Mouse (Mus musculus) lung, embryonic 16.5 days (tissue): ENCODE measurements around the gene Aasdh. TPM values are rescaled to one million over a fixed set of nuclear protein-coding genes. Genes with fewer than 3 reads are reported as not detected.

Source experiments
- ATAC-seq: fragments of 200-750 bp; cut with Nextera tagmentation; 2 replicates; pipeline ENCODE4 v1.8.0; 2017; ENCODE audit warnings: low read depth, mild to moderate bottlenecking, moderate library complexity
- H3K27ac ChIP-seq: fragments of 300-500 bp; sonication (generic); 2 replicates; pipeline ENCODE4 v1.5.1; 2014; ENCODE audit warnings: mild to moderate bottlenecking, control low read depth, low read length
- H3K27me3 ChIP-seq: fragments of 300-500 bp; sonication (generic); 2 replicates; pipeline ENCODE4 v1.6.1; 2014; ENCODE audit warnings: low read depth, low read length, mixed read lengths; ENCODE audit not compliant: control insufficient read depth, insufficient read depth
- H3K36me3 ChIP-seq: fragments of 300-500 bp; sonication (generic); 2 replicates; pipeline ENCODE4 v1.6.1; 2014; ENCODE audit warnings: low read length; ENCODE audit not compliant: control insufficient read depth, insufficient read depth
- H3K4me1 ChIP-seq: fragments of 300-500 bp; sonication (generic); replicated peaks from 2 replicates; pipeline ENCODE4 v1.6.1; 2014; ENCODE audit warnings: low read length, mixed read lengths; ENCODE audit not compliant: control insufficient read depth, insufficient read depth
- H3K4me2 ChIP-seq: fragments of 300-500 bp; sonication (generic); 2 replicates; pipeline ENCODE4 v1.6.1; 2014; ENCODE audit warnings: low read depth, low read length, control low read depth
- H3K4me3 ChIP-seq: fragments of 300-500 bp; sonication (generic); 2 replicates; pipeline ENCODE4 v1.5.1; 2014; ENCODE audit warnings: mild to moderate bottlenecking, low read length, control low read depth
- H3K9ac ChIP-seq: fragments of 300-500 bp; sonication (generic); 2 replicates; pipeline ENCODE4 v1.6.1; 2014; ENCODE audit warnings: low read length, control low read depth
- H3K9me3 ChIP-seq: fragments of 300-500 bp; sonication (generic); 2 replicates; pipeline ENCODE4 v1.6.1; 2016; ENCODE audit warnings: low read length; ENCODE audit not compliant: control insufficient read depth
- WGBS: fragments of 180-500 bp; shearing (Covaris S2); extraction: QIAGEN DNeasy Blood & Tissue Kit; methylation state at CpG from one replicate; pipeline ENCODE4 v1.1.7; 2014; 5-methylcytosine and 5-hydroxymethylcytosine counted together
- polyA plus RNA-seq: library from polyadenylated mRNA; unstranded; fragments of >200 nt; fragmentation: Nextera tagmentation; extraction: Ambion mirVana; gene quantifications from 2 replicates; pipeline ENCODE4 v1.2.1, GENCODE M21; 2015

Aasdh gene
- polyA plus RNA-seq, 1 experiment from 2014 or later: 18.6 TPM

GRCm38 (mm10) chr5:76855829-76856600 lies 49.3 kb downstream of the Aasdh start:
- peak overlapping the region; percentile 76 for H3K4me2 ChIP-seq
- H3K4me1 ChIP-seq: peaks cover 9% of the 10 kb centered on the region
- H3K9me3 ChIP-seq: no peaks in the 10 kb centered on the region
- no peak overlapping the region for H3K9ac ChIP-seq
- WGBS: 24% methylated on average over 25 of the region's 25 CpGs
- H3K4me3 ChIP-seq: peak overlapping the region; percentile 50
- no peak overlapping the region for H3K27ac ChIP-seq
- no peaks in the 10 kb centered on the region for H3K36me3 ChIP-seq
- peaks cover 22% of the 10 kb centered on the region for H3K27me3 ChIP-seq
- no peak for ATAC-seq

DNA sequence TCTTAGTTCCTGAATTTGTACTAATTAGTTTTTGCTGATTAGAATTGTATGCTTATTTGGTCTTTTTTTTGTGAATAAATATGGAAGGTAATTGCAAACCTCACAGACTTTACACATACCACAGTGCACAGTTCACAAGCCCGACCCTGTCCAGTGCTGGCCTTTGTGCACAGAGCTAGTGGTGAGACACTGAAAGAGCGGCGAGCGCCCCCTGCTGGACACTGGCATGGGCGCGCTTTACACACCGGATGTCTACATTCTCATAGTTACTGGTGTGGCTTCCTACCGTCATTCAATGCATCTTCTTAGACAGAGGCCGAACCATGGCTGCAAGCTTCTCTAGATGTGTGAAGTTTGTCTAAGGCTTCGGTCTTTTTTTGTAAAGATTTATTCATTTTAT lies 51.8 kb downstream of the Aasdh start:
- Histone ChIP-seq H3K27ac (no peak overlapping the region), H3K4me1 (peaks cover 9% of the 10 kb centered on the region), H3K9ac (no peak overlapping the region), H3K36me3 (no peaks in the 10 kb centered on the region), H3K4me2 (no peak overlapping the region), H3K27me3 (peaks cover 22% of the 10 kb centered on the region), H3K4me3 (no peak overlapping the region), H3K9me3 (no peaks in the 10 kb centered on the region)
- peak; percentile 83 for ATAC-seq
- 12% methylated on average over 10 of the region's 10 CpGs for WGBS

DNA sequence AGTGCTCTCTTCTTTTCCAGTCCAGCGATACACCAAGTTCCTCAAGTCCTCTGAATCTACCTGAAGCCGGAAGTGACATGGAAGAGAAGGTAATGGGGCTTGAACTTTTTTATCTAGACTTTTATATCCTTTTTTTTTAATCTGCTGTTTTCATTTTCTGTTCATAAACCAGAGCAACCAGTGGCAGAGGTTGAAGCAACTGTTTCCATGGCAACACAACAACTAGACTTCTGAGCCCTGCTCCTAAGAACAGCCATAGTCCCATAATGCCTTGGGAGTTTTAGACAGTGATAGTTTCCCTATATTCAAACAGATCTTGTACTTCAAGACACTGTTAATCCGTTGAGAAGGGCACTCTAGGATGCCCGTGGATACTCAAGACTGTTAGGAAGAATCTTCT lies 54.0 kb downstream of the Aasdh start:
- no peak overlapping the region for H3K4me2 ChIP-seq
- H3K27ac ChIP-seq: no peak overlapping the region
- no peaks in the 10 kb centered on the region for H3K36me3 ChIP-seq
- no peaks in the 10 kb centered on the region for H3K9me3 ChIP-seq
- peaks cover 5% of the 10 kb centered on the region; the same call in 1 of the 2 replicates for H3K27me3 ChIP-seq
- WGBS: 61% methylated on average over 4 of the region's 4 CpGs
- H3K4me3 ChIP-seq: no peak overlapping the region
- 0 out of 2 replicates have a peak, but pooled peaks cover 4% of the 10 kb centered on the region for H3K4me1 ChIP-seq
- ATAC-seq: no peak
- no peak overlapping the region for H3K9ac ChIP-seq

GRCm38 (mm10) chr5:76847106-76847505 lies 58.2 kb downstream of the Aasdh start:
- Histone ChIP-seq H3K4me3 (no peak overlapping the region), H3K27me3 (no peaks in the 10 kb centered on the region), H3K9ac (no peak overlapping the region), H3K4me2 (no peak overlapping the region), H3K36me3 (no peaks in the 10 kb centered on the region), H3K27ac (no peak overlapping the region), H3K4me1 (no peaks in the 10 kb centered on the region), H3K9me3 (no peaks in the 10 kb centered on the region)
- WGBS: 79% methylated on average over 6 of the region's 6 CpGs
- ATAC-seq: no peak

GRCm38 (mm10) chr5:76844618-76845186 lies 60.6 kb downstream of the Aasdh start:
- H3K4me1 ChIP-seq: no peaks in the 10 kb centered on the region
- H3K27ac ChIP-seq: no peak overlapping the region
- no peak overlapping the region for H3K4me2 ChIP-seq
- no peaks in the 10 kb centered on the region for H3K27me3 ChIP-seq
- no peaks in the 10 kb centered on the region for H3K36me3 ChIP-seq
- H3K9me3 ChIP-seq: no peaks in the 10 kb centered on the region
- no peak overlapping the region for H3K4me3 ChIP-seq
- no peak for ATAC-seq
- WGBS: 56% methylated on average over 14 of the region's 14 CpGs
- H3K9ac ChIP-seq: no peak overlapping the region

- no peaks in the 10 kb centered on the region for H3K27me3 ChIP-seq
- H3K36me3 ChIP-seq: no peaks in the 10 kb centered on the region
- no peak overlapping the region for H3K27ac ChIP-seq
- H3K4me2 ChIP-seq: no peak overlapping the region
- peak; percentile 49; the same call in 1 of the 2 replicates for ATAC-seq
- no peak overlapping the region for H3K9ac ChIP-seq
- H3K4me1 ChIP-seq: no peaks in the 10 kb centered on the region
- no peaks in the 10 kb centered on the region for H3K9me3 ChIP-seq
- 64% methylated on average over 9 of the region's 9 CpGs for WGBS
- no peak overlapping the region for H3K4me3 ChIP-seq
Observed at GRCm38 (mm10) chr5:76843851-76844419, 61.4 kb downstream of the Aasdh start.

DNA sequence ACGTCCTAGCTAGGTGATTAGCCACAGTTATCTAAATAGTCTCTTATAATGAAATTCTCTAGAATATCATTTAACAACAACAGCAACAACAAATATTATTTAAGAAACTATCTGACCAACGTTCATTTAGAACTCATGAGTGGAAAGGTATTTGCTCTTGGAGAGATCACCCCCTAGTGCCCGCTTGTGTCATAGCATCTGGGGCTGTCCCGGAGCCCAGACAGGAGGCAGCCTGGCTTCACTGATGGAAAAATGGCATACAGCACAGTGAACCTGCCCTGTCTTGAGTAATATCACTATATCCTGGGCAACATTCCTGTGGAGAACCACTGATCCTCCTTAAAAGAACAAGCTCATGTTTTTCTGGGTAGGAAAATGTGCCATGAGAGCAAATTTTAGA lies 61.9 kb downstream of the Aasdh start:
- peak; percentile 49; the same call in 1 of the 2 replicates for ATAC-seq
- Histone ChIP-seq H3K9ac (no peak overlapping the region), H3K4me3 (no peak overlapping the region), H3K27ac (no peak overlapping the region), H3K4me1 (no peaks in the 10 kb centered on the region), H3K4me2 (no peak overlapping the region), H3K27me3 (no peaks in the 10 kb centered on the region), H3K36me3 (no peaks in the 10 kb centered on the region), H3K9me3 (no peaks in the 10 kb centered on the region)
- 8% methylated on average over 4 of the region's 4 CpGs for WGBS

DNA sequence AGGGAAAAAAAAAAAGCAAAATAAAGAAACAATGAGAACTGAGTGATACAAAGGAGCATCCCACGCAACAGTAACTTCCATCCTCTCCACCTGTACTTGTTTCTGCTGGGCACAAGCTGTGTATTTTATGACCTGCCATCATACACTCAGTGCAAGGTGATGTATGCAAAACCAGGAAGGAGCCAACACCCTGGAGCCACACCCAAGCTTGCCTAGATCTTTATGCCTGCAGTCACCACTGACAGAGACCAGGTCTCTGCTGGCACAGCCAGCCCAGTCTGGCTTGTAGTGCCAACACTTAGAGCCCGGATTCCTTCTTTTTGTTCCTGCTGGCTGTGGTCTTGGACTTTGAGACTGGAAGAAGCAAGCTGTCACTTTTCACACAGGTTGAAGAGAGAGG lies 63.5 kb downstream of the Aasdh start:
- no peak overlapping the region for H3K4me3 ChIP-seq
- no peak overlapping the region for H3K4me2 ChIP-seq
- H3K9ac ChIP-seq: no peak overlapping the region
- no peaks in the 10 kb centered on the region for H3K36me3 ChIP-seq
- no peaks in the 10 kb centered on the region for H3K4me1 ChIP-seq
- H3K9me3 ChIP-seq: no peaks in the 10 kb centered on the region
- no peaks in the 10 kb centered on the region for H3K27me3 ChIP-seq
- no peak for ATAC-seq
- 89% methylated on average over 2 of the region's 2 CpGs for WGBS
- H3K27ac ChIP-seq: no peak overlapping the region

- Histone ChIP-seq H3K4me1 (no peaks in the 10 kb centered on the region), H3K27me3 (no peaks in the 10 kb centered on the region), H3K27ac (no peak overlapping the region), H3K4me2 (no peak overlapping the region), H3K9ac (no peak overlapping the region), H3K9me3 (no peaks in the 10 kb centered on the region), H3K36me3 (no peaks in the 10 kb centered on the region), H3K4me3 (no peak overlapping the region)
- ATAC-seq: no peak
- WGBS: 79% methylated on average over 6 of the region's 6 CpGs
Observed at GRCm38 (mm10) chr5:76839786-76840185, 65.5 kb downstream of the Aasdh start.
